Mouse (Mus musculus) lung, postnatal 0 days (tissue): ENCODE measurements around the gene 4930502E18Rik.

Experiments used
- CTCF ChIP-seq: IDR thresholded peaks from 2 replicates; pipeline ENCODE4 v1.5.1; 2016; ENCODE audit warnings: antibody characterized with exemption, mild to moderate bottlenecking
- EP300 ChIP-seq: IDR thresholded peaks from 2 replicates; pipeline ENCODE4 v1.6.1; 2016; ENCODE audit warnings: antibody characterized with exemption, mild to moderate bottlenecking, control low read depth

DNA sequence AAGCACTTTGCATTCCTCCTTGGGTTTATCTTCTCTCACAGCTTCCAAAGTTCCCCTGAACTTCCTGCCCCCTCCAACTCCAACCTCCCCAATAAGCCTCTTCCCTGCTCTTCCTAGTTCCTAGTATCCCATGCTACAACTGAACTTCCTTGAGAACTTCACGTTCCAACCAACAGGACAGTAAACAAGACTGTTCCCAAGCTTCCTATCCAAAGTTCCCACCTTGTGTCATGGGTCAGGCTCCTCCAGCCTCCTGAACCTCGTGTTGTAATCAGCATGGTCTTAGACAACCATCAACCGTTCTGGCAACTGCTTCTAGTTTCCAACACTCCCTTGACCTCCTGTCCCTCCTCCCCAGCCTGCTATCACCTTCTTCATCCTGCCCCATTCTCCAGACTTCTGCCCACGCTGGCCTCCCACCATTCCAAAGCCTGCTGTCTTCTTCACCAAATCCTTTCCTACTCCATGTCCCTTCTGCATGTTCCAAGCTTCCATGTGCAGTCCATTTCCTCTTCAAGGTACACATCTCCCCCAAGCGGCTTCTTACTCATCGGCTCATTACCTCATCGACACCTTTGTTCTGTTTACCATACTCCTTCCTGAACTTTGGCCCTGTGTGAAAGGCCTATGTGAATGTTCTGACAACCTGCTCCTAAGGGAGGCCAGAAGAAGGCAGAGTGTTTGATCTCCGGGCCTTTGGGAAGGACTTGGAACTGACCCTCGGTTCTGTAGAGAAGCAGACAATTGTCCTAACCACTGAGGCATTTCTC is 30.4 kb upstream of the 4930502E18Rik start:
- no peak for TF ChIP-seq CTCF
- TF ChIP-seq EP300 = peak; percentile 67
